Mouse (Mus musculus) lung, postnatal 25 days (tissue): ENCODE measurements at regions not wholly inside any gene's neighbourhood (a gene's known extent, or its start where the extent isn't known, plus 50 kb on each side); places are given as distances from the start of the nearest gene placed in this dataset.
A peak's percentile ranks its signal among the peaks of the same experiment; 100 is the strongest.

Experiments
- DNase-seq: peaks from one replicate; pipeline ENCODE4 v3.0.0; 2022; ENCODE audit warnings: low spot score

DNA sequence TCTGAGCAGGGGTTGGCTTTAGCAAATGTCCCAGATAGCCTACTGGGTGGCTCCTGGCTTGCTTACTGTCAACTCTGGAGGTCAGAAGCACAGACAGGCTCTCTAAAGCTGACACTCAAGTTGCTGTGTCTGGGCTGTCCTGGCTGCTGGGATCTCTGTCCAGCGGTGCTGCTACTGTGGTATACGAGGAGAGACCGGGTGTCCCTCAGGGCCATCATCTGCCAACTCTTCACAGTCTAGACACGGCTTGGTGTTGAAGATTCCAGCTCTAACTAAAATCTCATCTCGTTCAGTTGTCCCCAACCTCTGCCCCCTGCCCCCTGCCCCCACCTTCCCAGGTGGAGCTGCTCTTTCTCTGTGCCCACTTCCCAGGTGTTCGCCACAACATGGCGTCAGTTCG lies 577.1 kb upstream of the Gm19410 start:
- DNase-seq = no peak

DNA sequence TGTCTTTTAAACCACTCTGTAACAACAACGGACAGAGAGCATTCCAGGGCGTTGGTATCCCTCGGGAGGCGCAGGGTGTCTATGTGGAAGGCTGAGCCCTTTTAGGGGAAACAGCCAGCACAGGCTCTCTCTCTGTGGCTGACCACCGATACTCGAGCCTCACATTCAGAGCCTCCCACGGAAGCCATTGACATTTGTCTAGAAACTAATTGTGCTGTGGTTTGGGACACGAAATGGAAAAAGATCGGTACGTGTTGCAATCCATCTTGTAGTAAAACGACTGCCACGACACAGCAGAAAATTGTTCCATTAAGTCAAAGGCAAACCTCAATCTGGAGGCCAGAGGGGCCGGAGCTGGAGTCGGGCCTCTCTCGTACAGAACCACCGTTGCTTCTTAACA lies 575.9 kb upstream of the Gm19410 start:
- no peak for DNase-seq

DNA sequence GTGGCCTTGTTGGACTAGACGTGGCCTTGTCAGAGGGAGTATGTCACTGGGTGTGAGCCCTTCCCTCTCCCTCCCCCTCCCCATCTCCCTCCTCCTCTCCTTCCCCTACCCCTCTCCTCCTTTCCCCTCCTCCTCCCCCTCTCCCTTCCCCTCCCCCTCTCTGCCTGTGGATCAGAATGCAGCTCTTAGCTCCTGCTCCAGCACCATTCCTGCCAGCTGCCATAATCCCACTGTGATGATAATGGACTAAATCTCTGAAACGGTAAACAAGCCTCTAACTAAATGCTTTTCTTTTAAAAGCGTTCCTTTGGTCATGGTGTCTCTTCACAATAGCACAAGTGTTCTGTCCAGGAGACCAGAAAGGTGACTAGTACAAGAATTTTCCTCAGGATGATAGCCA lies 573.1 kb upstream of the Gm19410 start:
- DNase-seq = no peak

DNA sequence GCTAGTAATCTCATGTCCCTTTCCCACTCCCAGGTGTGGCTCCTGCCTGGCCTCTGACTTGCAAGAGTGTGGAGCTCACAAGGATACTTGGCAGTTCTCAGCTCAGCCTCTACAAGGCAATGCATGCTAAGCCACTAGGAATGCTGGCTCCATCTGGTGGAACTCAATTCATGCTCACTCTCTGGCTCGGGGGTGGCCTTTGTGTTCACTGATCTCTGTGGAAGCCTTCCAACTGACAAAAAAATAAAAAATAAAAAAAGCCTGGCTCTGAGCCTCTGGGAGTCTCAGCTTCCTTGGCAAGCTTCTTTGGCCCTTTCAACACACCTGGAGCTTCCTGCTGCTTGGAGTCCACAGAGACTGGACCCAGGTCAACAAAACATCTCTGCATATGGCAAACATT lies 571.8 kb upstream of the Gm19410 start:
- DNase-seq = no peak

DNA sequence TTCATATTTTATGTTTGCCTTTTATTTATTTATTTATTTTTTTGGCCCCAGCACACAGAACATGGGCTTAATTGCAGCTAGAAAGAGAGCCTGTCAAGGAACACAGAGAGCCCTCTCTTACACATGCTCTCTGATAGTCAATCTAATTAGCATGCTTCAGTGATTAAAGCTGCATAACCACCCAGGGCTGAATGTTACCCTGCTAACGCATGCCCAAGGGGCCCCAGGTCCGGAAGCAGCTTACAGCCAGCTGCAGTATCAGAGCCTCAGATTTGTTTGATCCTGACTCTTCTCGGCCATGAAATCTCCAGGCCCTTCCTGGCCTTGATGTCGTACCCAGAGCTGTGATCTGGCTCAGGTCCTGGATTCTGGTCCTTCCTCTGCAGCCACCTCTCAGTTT lies 569.4 kb upstream of the Gm19410 start:
- no peak for DNase-seq

DNA sequence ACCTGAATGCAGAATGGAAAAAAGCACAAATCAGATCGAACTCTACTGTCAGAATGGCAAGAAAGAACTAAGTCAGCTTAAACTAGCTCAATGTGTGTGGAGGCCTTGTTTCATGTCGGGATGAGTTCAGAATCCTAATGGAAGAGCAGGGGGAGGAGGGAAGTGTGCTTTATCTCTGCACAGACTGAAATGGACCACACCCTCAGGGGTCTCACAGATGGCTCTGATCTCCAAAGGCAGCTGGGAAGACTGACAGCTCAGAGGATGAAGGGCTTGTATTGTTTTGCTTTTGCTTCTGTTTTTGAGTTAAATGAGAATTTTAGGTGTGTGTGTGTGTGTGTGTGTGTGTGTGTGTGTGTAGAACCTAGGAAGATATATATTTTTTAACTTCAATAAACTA lies 566.8 kb upstream of the Gm19410 start:
- DNase-seq = no peak

DNA sequence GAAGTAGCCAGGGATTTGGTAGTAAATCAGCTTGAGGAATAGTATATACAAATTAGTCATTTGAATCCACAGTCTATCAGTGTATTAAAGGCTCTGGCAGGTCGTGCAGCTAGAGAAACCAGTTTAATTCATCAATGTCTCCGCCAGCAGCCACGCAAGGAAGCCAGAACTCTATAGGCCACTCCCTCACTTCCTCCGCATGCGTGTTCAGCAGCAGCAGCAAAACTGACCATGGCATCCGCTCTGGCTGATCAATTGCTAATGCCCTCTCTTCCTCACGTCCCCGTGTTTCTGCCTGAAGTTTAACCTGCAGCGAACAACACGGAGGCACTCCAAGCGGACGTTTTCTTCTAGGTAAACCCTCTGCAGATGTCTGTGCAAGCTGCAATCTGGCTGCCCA lies 564.2 kb upstream of the Gm19410 start:
- no peak for DNase-seq

DNA sequence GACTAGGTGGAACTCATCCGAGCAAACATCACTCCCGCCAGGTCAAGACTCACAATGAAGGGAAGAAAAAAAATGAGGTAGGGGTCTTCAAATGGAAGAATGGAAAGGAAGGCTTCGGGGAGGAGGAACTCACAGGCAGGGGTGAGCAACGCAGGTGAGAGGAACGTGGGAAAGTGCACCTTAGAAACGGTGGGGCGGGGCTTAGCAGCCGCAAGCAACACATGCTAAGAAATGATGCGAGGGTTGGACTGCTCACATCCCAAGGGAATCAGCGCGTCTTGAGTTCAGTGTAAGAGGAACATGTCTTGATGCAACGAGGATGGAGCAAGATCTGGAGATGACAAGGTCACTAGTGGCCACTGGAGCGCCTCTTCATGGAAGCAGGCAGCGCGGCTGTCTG lies 560.6 kb upstream of the Gm19410 start:
- no peak for DNase-seq

DNA sequence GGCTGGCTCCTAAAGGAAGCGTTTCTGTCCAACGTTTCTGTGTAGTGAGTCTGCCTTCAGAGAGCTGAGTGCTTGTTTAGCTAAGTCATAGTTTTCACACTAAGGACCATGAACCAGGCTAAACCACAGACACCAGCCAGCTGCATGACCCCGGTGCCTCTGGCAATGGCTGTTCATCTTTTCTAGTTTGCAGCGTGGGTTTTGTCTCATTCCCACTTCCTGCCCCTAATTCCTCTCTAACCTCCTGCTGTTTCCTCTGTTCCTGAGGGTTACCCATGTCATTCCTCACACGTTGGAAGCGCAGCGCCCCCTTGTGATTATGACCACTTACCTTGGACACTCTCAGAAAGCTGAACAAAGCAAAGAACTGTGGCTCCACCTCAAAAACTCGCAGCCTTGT lies 560.1 kb upstream of the Gm19410 start:
- DNase-seq = peak; percentile 57

DNA sequence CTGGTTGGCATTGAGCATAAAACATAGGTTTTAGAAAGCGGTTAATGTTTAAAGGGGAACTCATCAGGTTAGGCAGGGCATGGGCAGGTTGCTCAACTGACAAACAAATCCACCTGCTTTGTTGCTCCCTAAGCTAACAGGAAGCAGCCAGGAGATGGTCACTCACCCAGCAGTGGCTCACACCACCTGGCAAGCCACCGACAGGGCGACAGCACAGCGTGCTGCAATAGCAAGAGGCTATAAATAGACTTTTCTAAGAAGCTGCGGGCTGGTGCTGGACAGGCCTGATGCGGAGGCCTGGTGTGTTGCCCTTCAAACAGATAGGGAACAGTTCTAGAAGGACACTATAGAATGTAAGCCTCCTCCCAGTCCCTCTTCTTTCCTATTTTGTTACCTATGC lies 559.3 kb upstream of the Gm19410 start:
- no peak for DNase-seq

DNA sequence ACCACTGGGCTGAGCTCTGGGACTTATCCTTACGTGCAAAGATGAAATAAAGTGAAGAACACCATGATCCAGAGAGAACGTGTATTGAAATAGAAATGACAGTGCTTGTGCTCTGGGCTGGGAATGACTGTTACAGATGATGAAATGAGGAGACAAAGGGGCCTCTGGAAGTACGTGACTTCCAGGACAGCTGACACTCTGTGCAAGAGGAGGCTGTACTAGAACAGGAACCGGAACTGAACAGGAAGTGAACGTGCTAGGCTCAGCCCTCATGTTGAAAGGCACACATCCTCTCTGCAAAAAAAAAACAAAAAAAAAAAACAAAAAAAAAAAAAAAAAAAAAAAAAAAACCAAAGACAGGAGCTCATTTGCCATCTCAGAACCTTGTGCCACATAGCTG lies 557.2 kb upstream of the Gm19410 start:
- DNase-seq = no peak

DNA sequence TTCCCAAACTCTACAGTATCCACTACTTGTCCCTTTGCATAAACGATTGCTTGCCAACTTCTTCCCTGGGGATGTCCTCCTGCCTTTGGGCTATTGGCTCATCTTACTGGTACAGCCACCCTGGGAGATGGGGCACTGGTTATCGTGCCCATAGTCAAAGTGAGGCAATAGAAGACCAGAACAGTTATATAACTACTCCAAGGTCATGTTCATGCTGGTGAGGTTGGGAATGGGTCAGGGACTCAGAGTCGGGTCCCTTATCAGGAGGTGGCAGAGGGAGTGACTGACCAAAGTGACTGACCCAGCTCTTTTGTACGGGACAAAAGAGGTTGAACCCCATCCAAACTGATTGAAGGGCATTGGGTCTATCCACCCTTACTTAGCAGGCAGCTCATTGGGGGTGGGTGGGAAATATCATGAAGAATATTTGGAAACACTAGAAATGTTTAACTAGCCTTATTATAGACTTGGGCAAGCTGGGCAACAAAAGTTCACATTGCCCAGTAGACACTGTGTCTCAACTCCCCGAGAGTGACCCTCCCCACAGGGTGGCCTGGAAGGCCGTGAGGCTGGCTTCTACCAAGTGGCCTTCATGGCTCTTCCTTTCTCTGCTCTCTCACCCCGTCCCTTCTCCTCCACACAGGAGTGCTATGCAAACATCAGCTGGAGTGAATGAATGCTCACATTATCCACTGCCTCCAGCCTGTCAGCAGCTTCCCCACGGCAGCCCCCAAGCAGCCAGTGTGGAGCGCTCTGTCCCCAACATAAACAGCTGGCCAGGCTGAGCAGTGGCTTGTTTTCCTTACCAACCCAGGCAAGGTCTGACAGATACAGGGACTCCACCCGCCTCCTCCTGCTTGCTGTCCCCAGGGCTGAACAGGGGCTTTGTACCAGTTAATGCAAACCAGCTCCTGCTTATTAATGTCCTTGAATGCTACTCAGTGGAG lies 553.8 kb upstream of the Gm19410 start:
- no peak for DNase-seq

DNA sequence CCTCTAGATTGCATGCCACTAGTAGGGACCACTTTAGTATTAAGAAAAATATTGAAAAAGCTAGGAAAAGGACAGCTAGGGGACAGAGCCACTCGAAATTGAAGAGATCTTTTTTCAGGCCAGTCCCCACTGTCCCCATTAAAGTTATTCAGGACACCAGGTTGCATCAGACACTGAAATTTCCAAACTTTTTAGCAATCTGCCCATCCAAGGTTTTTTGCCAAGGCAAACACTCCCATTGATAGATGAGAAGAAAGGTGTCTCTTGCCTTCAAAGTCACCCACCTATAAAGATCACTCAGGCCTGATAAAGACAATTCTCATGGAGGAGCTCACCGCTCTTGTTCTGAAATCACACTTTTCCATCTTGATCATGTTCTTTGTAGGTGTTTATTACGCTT lies 552.1 kb upstream of the Gm19410 start:
- DNase-seq = no peak

DNA sequence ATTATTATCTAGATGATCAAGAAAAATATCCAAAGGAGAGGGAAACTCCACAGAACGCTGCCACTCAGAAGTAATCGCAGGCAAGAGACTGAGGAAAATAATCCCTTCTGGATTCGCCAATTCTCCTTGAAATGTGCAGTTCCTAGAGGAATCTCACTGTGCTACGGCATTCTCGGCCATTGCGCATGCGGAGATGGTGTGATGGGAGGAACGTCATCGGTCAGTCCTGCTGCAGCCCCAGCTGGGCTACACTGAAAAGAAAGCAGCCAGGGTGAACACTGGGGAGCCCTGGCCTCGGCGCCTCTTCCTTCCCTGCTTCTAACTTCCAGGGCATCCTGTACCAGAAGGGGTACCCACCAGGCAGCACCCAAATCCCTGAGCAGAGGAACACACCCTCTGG lies 548.0 kb upstream of the Gm19410 start:
- DNase-seq = no peak

DNA sequence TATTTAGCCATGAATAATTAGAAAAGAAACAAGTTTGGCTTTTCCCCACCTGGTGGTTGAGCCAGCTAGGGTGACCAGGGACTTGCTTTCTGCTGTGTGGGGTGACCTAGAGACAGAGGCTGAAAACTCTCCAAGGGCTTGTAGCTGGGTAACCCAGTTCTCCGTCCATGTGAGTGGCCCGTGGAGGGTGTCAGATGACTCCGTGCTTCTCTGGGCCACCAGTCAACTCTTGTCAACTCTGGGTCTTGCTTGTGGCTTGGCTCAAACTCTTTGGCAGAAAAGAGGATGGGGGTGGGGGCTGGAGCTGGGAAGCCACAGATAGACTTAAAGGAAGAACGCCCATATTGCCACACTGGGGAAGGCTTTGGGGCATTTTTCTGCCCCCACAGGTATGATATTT lies 547.3 kb upstream of the Gm19410 start:
- DNase-seq = no peak

DNA sequence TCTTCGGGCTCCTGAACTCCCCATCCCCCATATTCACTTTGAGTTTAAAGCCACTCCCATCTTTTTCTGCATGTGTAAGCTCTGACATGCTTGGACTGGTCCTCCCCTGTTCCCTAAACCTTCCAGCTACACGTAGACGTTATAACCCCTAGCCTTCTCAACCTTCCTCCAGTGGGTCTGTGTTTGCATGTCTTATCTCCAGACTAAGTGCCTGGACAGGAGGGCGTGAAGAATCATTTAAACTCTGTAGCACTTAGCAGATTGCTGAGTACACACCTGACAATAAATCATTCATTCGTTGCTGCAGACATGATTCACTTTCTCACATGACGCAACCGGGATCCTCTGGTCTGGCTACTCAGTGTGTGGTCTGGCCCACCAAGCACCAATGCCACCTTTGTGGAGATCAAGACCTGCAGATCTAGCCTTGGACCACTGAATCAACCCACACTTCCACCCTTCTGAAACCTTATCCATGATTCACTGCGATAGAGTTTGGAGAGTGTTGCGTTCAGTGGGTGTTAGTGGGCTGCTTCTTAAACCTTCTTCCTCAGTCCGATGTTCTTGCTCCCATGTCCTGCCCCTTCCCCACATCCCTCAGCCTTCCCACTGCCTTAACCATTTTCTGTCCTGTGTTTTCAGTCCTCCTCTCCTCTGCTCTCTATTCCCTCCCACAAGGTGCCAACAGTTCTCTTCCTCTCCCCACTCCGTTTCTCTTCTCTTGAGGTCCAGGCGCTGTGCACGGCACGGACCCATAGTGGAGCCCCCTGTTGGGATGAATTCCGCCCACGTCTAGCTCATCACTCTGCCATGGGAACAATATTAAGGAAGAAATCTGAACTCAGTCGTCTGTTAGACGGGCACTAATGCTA lies 541.3 kb upstream of the Gm19410 start:
- DNase-seq = no peak

DNA sequence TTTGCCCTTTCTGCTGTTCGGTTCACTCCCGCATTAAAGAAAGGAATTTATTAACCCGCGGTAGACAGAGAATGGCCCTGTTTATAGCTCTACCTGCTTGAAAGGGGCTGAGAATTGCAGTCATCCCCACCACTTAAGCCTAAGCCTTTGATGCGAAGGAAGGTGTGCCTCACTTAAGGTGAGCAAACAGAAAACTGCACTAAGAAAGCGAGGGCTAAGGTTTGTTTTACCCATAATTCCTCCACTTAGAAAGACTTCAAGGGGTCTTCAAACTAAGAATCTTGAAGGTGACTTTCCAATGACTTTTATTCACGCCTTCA lies 540.7 kb upstream of the Gm19410 start:
- no peak for DNase-seq

DNA sequence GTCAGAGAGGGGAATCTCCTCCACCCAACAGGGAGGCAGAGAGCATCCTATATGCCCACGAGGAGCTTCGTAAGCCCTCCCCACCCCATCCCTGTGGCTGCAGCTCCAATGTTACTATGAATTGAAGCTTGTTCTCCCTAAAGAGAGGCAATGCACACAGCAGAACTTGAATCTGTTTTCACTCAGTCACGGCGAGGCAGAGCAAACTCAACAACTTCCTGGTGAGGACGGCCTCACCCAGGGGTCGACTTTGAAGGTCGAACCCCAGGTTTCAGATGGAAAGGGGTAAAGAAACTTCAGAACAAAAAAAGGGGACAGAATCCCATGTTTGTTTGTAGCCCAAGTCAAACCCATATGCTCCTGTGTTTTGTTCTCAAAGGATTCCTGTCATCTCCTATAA lies 538.5 kb upstream of the Gm19410 start:
- DNase-seq = no peak

DNA sequence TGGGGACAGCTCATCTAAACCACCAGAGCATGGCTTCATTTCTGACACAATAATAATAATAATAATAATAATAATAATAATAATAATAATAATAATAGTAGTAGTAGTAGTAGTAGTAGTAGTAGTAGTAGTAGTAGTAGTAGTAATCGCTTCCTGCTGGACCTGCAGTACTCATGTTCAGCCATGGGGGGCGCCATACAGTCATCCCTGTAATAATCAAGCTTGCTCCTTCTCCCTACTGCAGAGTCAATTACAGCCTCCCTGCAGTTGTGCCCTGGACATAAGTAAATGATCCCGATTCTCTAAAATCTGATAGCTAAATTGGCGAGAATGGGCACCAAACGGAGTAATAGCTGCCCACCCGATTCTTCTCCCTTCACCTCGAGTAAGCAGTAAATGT lies 537.1 kb upstream of the Gm19410 start:
- DNase-seq = no peak

DNA sequence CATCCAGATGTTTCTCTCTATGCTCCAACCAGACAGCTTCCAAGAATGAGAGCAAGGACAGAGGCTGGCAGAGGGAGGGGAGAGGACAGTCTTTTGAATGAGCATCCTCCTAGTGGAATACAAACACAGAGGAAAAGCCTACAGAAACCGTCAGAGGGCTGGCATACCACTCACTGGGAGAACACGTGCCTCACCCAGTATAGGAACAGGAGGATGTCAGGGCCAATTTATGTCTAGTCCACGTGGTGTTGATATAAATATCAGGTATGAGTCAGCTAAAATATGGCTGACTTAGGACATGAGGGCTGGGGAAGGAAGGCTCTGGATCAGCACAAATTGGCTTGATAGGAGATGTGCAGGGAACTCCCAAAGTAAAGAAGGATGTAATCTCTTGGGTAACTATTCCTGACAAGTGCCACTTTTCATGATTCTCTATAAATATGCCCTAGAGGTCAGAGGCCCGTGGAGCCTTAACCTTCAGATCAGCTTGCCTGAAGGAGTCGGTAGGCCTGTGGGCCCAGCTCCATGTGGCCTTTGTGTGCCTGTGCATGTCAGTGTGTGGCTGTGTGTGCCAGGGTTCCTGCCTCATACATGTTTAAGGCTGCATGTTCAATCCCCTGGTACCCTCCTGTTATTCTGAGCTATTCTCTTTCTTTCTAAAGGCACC lies 531.9 kb upstream of the Gm19410 start:
- no peak for DNase-seq

DNA sequence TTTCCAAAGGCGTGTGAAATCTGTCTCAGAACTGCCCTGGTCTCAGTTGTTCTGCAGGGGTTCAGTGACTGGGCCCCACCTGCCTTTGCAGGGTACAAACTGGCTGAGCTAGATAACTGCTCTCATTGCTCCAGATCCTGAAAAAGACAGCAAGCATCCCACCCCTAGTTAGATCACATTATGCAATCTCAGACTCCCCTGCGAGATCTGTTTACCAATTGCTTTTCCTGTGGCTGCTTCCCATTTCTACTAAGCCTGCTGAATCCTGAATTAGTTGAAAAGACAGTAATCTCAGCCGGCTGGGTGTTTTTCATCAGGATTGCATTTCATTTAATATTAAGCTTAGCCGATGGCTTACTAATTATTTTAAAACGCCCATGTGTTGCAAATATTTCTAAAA lies 531.2 kb upstream of the Gm19410 start:
- DNase-seq = no peak

DNA sequence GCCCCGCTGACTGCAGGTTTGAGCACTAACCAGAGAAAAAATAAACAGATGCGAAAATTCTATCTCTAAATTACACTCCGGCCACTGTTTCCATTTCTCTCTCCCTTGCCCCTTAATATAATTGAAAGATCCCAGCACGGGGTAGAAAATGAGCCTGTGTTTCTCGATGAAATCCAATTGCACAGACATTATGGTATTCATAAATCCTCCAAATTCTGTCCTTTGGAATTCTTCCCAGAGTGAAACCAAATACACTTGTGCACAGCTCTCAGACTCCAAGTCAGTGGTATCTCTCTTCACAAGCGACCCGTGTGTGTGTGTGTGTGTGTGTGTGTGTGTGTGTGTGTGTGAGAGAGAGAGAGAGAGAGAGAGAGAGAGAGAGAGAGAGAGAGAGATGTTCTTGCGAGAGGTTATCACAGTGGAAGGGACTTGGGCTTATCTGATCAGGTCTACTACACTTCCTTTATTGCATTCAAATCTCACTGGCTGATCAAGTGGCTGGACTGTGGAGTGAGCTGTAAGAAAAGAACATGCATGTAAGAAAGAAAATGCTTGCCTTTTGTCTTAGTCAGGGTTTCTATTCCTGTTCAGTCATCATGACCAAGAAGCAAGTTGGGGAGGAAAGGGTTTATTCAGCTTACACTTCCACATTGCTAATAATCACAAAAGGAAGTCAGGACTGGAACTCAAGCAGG lies 529.6 kb upstream of the Gm19410 start:
- DNase-seq = no peak
